Mouse (Mus musculus) intestine, postnatal 0 days (tissue): Measurements from ENCODE around the gene Sumf1. TPM values are rescaled to one million over a fixed set of nuclear protein-coding genes. Genes with fewer than 3 reads are reported as not detected.

Experiments used
- ATAC-seq: fragments of 200-750 bp; cut with Nextera tagmentation; 2 replicates; pipeline ENCODE4 v1.8.0; 2017; ENCODE audit warnings: mild to moderate bottlenecking, moderate TSS enrichment, moderate library complexity
- H3K27ac ChIP-seq: fragments of 300-500 bp; sonication (generic); 2 replicates; pipeline ENCODE4 v1.5.1; 2014; ENCODE audit warnings: mild to moderate bottlenecking, low read depth, low read length, moderate library complexity
- H3K27me3 ChIP-seq: fragments of 300-500 bp; sonication (generic); replicated peaks from 2 replicates; pipeline ENCODE4 v1.6.1; 2014; ENCODE audit warnings: low read length, mixed read lengths; ENCODE audit not compliant: control insufficient read depth, insufficient read depth
- H3K36me3 ChIP-seq: fragments of 300-500 bp; sonication (generic); 2 replicates; pipeline ENCODE4 v1.6.1; 2014; ENCODE audit warnings: mild to moderate bottlenecking, moderate library complexity; ENCODE audit not compliant: control insufficient read depth, insufficient read depth
- H3K4me1 ChIP-seq: fragments of 300-500 bp; sonication (generic); replicated peaks from 2 replicates; pipeline ENCODE4 v1.6.1; 2014; ENCODE audit warnings: antibody characterized with exemption, low read length, mixed read lengths; ENCODE audit not compliant: control insufficient read depth, insufficient read depth
- H3K4me2 ChIP-seq: fragments of 300-500 bp; sonication (generic); replicated peaks from 2 replicates; pipeline ENCODE4 v1.6.1; 2014; ENCODE audit warnings: low read depth, mild to moderate bottlenecking, moderate library complexity
- H3K4me3 ChIP-seq: fragments of 300-500 bp; sonication (generic); 2 replicates; pipeline ENCODE4 v1.5.1; 2014; ENCODE audit warnings: low read depth, low read length
- H3K9ac ChIP-seq: fragments of 300-500 bp; sonication (generic); 2 replicates; pipeline ENCODE4 v1.6.1; 2014; ENCODE audit warnings: mild to moderate bottlenecking, low read depth, low read length
- H3K9me3 ChIP-seq: fragments of 300-500 bp; sonication (generic); 2 replicates; pipeline ENCODE4 v1.6.1; 2016; ENCODE audit warnings: mixed run types; ENCODE audit not compliant: control insufficient read depth
- CTCF ChIP-seq: sonication (generic); IDR thresholded peaks from 2 replicates; pipeline ENCODE4 v1.5.1; 2016; ENCODE audit warnings: low read depth, mild to moderate bottlenecking, control low read depth, antibody characterized with exemption, moderate library complexity
- WGBS: fragments of 180-500 bp; shearing (Covaris S2); extraction: QIAGEN DNeasy Blood & Tissue Kit; methylation state at CpG from one replicate; pipeline ENCODE4 v1.1.7; 2014; 5-methylcytosine and 5-hydroxymethylcytosine counted together
- polyA plus RNA-seq: library from polyadenylated mRNA; unstranded; fragments of >200 nt; fragmentation: Nextera tagmentation; extraction: Ambion mirVana; gene quantifications from 2 replicates; pipeline ENCODE4 v1.2.1, GENCODE M21; 2015

The Sumf1 gene
- polyA plus RNA-seq, 1 experiment from 2014 or later = 30.1 TPM

DNA sequence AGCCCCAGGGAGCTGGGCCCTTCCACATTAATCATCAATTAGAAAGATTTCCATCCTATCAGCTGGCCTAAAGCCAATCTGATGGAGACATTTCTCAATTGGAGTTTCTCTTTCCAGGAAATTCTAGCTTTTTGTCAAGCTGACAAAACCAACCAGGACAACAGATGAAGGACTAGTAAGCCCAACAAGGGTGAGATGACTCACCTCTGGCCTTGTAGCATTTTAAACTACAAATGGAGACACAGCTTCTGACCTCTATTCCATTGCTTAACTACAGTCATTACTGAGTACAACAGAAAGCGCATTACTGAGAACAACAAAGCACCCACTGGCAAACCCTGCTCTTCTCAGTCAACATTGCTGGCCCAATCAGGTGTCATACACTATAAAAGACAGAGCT is 49.1 kb downstream of the Sumf1 start:
- WGBS = 91% methylated on average over 1 of the region's 1 CpGs
- Histone ChIP-seq H3K4me3 (no peak overlapping the region), H3K36me3 (no peaks in the 10 kb centered on the region; the same call in 1 of the 2 replicates), H3K4me2 (no peak overlapping the region), H3K27me3 (no peaks in the 10 kb centered on the region), H3K27ac (no peak overlapping the region), H3K4me1 (no peaks in the 10 kb centered on the region), H3K9me3 (no peaks in the 10 kb centered on the region), H3K9ac (no peak overlapping the region)
- ATAC-seq = no peak
- no peak for TF ChIP-seq CTCF

DNA sequence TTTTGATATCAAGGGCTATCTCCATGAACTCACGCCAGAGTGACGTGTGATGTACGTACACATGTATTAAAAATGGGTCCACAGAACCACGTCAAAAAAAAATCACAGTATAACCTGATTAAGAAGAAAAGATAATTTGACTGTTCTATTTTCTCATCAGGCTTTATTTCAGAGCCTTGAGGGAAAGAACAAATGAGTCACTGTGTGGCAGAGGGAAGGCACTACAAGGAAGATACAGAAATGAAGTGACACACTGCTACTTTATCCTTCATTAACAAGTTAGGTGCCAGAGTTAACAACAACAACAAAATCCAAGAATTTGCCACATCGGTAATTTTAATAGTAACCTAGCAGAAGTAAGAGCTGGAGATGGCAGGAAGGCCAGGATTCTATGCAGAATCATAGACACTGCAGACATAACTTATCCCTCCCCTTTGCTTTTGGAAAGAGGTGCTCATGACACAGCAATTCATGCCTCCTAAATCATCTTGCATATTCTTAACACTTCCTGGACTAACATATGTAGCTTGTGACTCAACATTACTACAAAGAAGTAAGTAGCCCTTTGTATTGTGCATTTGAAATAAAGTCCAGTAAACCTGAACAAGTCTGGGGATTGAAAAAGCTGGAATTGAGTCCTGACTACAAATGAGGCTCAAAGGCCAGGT is 53.0 kb downstream of the Sumf1 start:
- Histone ChIP-seq H3K9ac (no peak overlapping the region), H3K4me3 (no peak overlapping the region), H3K9me3 (no peaks in the 10 kb centered on the region), H3K27me3 (no peaks in the 10 kb centered on the region), H3K4me2 (no peak overlapping the region), H3K36me3 (no peaks in the 10 kb centered on the region), H3K27ac (no peak overlapping the region), H3K4me1 (no peaks in the 10 kb centered on the region)
- no peak for ATAC-seq
- TF ChIP-seq CTCF = no peak
- 95% methylated on average over 5 of the region's 5 CpGs for WGBS

DNA sequence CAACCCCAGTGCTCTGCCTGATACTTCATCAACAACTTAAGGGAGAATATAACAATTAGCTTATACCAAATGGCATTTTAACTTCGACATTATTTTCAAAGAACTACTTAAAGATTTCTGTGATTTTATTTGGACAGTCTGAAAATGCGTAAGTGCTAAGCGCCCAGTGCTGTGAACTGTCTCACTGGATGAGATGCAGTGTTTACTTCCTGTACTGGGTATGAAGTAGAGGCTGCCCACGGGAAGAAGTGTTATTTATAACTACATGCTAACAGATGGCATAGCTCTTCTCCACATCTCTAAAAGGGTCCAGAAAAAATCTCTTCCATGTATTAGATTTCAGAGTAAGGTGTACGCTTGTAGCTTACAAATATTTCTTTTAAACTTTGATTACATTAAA is 54.7 kb downstream of the Sumf1 start:
- Histone ChIP-seq H3K36me3 (no peaks in the 10 kb centered on the region), H3K9ac (no peak overlapping the region), H3K27ac (no peak overlapping the region), H3K4me2 (no peak overlapping the region), H3K4me1 (no peaks in the 10 kb centered on the region), H3K9me3 (no peaks in the 10 kb centered on the region), H3K4me3 (no peak overlapping the region), H3K27me3 (no peaks in the 10 kb centered on the region)
- no peak for TF ChIP-seq CTCF
- no peak for ATAC-seq
- WGBS = 78% methylated on average over 5 of the region's 5 CpGs

DNA sequence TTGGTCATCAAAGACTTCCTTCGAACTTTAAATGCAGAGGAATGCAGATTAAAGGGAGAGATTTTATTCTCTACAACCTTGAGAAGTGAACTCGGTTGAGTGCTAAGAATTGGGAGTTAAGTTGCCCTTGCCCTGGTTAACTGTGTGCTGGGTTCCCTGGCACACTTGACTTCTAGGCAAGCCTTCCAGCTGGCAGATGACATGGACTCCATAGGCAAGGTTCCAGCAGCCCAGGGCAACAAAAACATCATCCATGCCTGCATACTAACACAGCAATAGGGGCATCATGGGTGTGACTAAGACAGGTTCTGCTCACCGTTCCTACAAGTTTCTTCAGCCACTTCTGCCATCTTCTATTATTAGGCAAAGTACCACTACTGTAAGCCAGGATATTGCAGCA is 58.8 kb downstream of the Sumf1 start:
- no peak for TF ChIP-seq CTCF
- 85% methylated on average over 3 of the region's 3 CpGs for WGBS

DNA sequence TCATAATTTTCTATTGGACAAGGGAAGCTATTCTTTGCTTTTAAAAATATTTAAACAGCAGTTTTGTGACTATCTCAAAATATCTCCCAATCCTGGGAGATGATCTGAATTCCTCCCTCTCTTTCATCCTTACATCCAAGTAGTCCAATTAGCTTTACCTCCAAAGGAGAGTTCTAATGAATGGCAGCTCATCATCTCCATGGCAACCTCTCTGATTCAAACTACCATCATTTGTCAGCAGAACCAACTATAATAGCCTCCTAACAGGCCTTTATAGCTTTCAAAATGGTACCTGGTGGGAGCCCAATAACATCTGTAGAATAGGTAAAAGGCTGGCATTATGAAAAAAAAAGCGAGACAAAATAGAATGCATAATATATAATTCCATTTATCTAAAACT is 59.9 kb downstream of the Sumf1 start:
- Histone ChIP-seq H3K9me3 (no peaks in the 10 kb centered on the region), H3K27me3 (no peaks in the 10 kb centered on the region), H3K27ac (no peak overlapping the region), H3K36me3 (no peaks in the 10 kb centered on the region), H3K9ac (no peak overlapping the region), H3K4me3 (no peak overlapping the region), H3K4me1 (no peaks in the 10 kb centered on the region), H3K4me2 (no peak overlapping the region)
- ATAC-seq = no peak
- WGBS = 91% methylated on average over 1 of the region's 1 CpGs
- TF ChIP-seq CTCF = no peak

More for the DNA sequence above, 58.8 kb downstream of the Sumf1 start:
- Histone ChIP-seq H3K4me2 (no peak overlapping the region), H3K4me3 (no peak overlapping the region), H3K4me1 (no peaks in the 10 kb centered on the region), H3K9me3 (no peaks in the 10 kb centered on the region), H3K9ac (no peak overlapping the region), H3K27ac (no peak overlapping the region), H3K27me3 (no peaks in the 10 kb centered on the region), H3K36me3 (no peaks in the 10 kb centered on the region)
- ATAC-seq = no peak

DNA sequence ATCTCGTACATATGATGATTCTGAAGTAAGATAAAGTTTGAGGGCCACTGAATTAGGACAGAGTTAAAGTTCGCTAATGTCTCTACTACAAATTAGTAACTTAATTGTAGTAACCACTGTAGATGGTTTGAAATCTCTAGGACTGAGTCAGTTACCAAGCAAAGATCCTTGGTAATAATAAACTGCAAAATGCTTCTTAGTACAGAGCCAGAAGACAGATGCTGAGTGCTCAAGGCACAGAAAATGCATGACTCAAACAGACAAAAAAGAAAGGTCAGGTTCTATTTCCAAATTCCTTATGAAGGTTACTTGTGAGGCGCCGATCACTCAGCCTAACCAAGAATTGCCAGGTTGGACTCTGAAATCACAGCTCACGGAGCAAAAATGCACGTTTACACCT is 67.5 kb downstream of the Sumf1 start:
- Histone ChIP-seq H3K4me3 (no peak overlapping the region), H3K9me3 (no peaks in the 10 kb centered on the region), H3K27me3 (no peaks in the 10 kb centered on the region), H3K27ac (no peak overlapping the region), H3K4me1 (no peaks in the 10 kb centered on the region), H3K4me2 (no peak overlapping the region), H3K36me3 (0 out of 2 replicates have a peak, but pooled peaks cover 4% of the 10 kb centered on the region), H3K9ac (no peak overlapping the region)
- no peak for ATAC-seq
- WGBS = 91% methylated on average over 6 of the region's 6 CpGs
- TF ChIP-seq CTCF = no peak
